Mouse (Mus musculus) MEL (cell line): Measurements from ENCODE around the gene Taf1a. TPM values are rescaled to one million over a fixed set of nuclear protein-coding genes. Genes with fewer than 3 reads are reported as not detected.
"Not testable (repeated sequence)": the region's sequence is repeated elsewhere in the genome, so short reads cannot be mapped to it uniquely, and the experiment has no call there.

Experiments
- DNase-seq: peaks from one replicate; pipeline ENCODE4 v3.0.0; 2011; ENCODE audit warnings: low read depth, low spot score
- H3K27ac ChIP-seq: 2 replicates; pipeline ENCODE4 v1.5.1; 2012; ENCODE audit warnings: low read depth, mild to moderate bottlenecking, control low read depth, low read length, moderate library complexity; ENCODE audit not compliant: control insufficient read depth
- H3K27me3 ChIP-seq, 2 experiments: fragments of 150-350 bp in 1 of 2; sonication (generic) in 1 of 2; 2 replicates each; pipeline ENCODE4 v1.6.1; 2012; ENCODE audit warnings: low read length in 2 of 2, mild to moderate bottlenecking in 2 of 2, improper control_type of control experiment in 1 of 2, moderate library complexity in 1 of 2; ENCODE audit not compliant: insufficient read depth in 2 of 2, control insufficient read depth in 1 of 2
- H3K36me3 ChIP-seq, 2 experiments: 2 replicates each; pipeline ENCODE4 v1.6.1; 2012 to 2014; ENCODE audit warnings: low read length in 2 of 2, improper control_type of control experiment in 1 of 2, inconsistent platforms in 1 of 2, mild to moderate bottlenecking in 1 of 2; ENCODE audit not compliant: insufficient read depth in 2 of 2, control insufficient read depth in 1 of 2
- H3K4me1 ChIP-seq, 2 experiments: fragments of 150-350 bp in 1 of 2; sonication (generic) in 1 of 2; 2 replicates each; pipeline ENCODE4 v1.6.1; 2012; ENCODE audit warnings: low read length in 2 of 2, improper control_type of control experiment in 1 of 2, mild to moderate bottlenecking in 1 of 2; ENCODE audit not compliant: insufficient read depth in 2 of 2, control insufficient read depth in 1 of 2
- H3K4me3 ChIP-seq, 2 experiments: fragments of 150-350 bp in 1 of 2; sonication (generic) in 1 of 2; 2 replicates each; pipeline ENCODE4 v1.5.1; 2012; ENCODE audit warnings: low read depth in 2 of 2, low read length in 2 of 2, mild to moderate bottlenecking in 2 of 2, moderate library complexity in 2 of 2, control low read depth in 1 of 2, improper control_type of control experiment in 1 of 2; ENCODE audit not compliant: control insufficient read depth in 1 of 2, insufficient read depth in 1 of 2
- H3K79me2 ChIP-seq: 2 replicates; pipeline ENCODE4 v1.6.1; 2012; ENCODE audit warnings: mild to moderate bottlenecking, low read length, moderate library complexity; ENCODE audit not compliant: control insufficient read depth, poor library complexity, insufficient read depth
- H3K9ac ChIP-seq: 2 replicates; pipeline ENCODE4 v1.6.1; 2012; ENCODE audit warnings: low read depth, mild to moderate bottlenecking, control low read depth, low read length, moderate library complexity; ENCODE audit not compliant: control insufficient read depth, poor library complexity, severe bottlenecking
- H3K9me3 ChIP-seq: fragments of 150-350 bp; sonication (generic); replicated peaks from 2 replicates; pipeline ENCODE4 v1.6.1; 2012; ENCODE audit warnings: mild to moderate bottlenecking, low read length, improper control_type of control experiment, moderate library complexity; ENCODE audit not compliant: insufficient read depth
- E2F4 ChIP-seq: IDR thresholded peaks from 2 replicates; pipeline ENCODE4 v1.6.1; 2011; ENCODE audit warnings: low read depth, low read length, improper control_type of control experiment, borderline replicate concordance
- GATA1 ChIP-seq: IDR thresholded peaks from 2 replicates; pipeline ENCODE4 v1.6.1; 2011; ENCODE audit warnings: low read depth, low read length, improper control_type of control experiment
- MXI1 ChIP-seq: IDR thresholded peaks from 2 replicates; pipeline ENCODE4 v1.6.1; 2011; ENCODE audit warnings: mild to moderate bottlenecking, low read depth, low read length, improper control_type of control experiment
- MYB ChIP-seq: IDR thresholded peaks from 2 replicates; pipeline ENCODE4 v1.6.1; 2011; ENCODE audit warnings: mild to moderate bottlenecking, low read depth, low read length, improper control_type of control experiment
- MYC ChIP-seq: IDR thresholded peaks from 2 replicates; pipeline ENCODE4 v1.6.1; 2011; ENCODE audit warnings: low read depth, mild to moderate bottlenecking, low read length, improper control_type of control experiment, moderate library complexity
- NRF1 ChIP-seq: IDR thresholded peaks from 2 replicates; pipeline ENCODE4 v1.6.1; 2014; ENCODE audit warnings: low read depth, mild to moderate bottlenecking, inconsistent platforms, low read length, improper control_type of control experiment, moderate library complexity; ENCODE audit not compliant: poor library complexity, insufficient read depth, severe bottlenecking
- POLR2AphosphoS2 ChIP-seq: IDR thresholded peaks from 2 replicates; pipeline ENCODE4 v1.6.1; 2011; ENCODE audit warnings: low read length, improper control_type of control experiment
- UBTF ChIP-seq: IDR thresholded peaks from 2 replicates; pipeline ENCODE4 v1.6.1; 2012; ENCODE audit warnings: low read depth, mild to moderate bottlenecking, inconsistent platforms, low read length, improper control_type of control experiment, moderate library complexity, borderline replicate concordance; ENCODE audit not compliant: insufficient read depth
- ZKSCAN1 ChIP-seq: IDR thresholded peaks from 2 replicates; pipeline ENCODE4 v1.6.1; 2012; ENCODE audit warnings: low read depth, mild to moderate bottlenecking, inconsistent platforms, low read length, improper control_type of control experiment, moderate library complexity
- polyA plus RNA-seq, 2 experiments: library from polyadenylated mRNA; stranded (reverse) in 1 of 2; unstranded in 1 of 2; fragments of >175 nt in 1 of 2; fragments of >200 nt in 1 of 2; gene quantifications; 2 replicates each; pipeline versions ENCODE4 v1.2.1 to v1.2.4; 2012; ENCODE audit warnings: low replicate concordance in 2 of 2, low read depth in 1 of 2; ENCODE audit not compliant: insufficient read length in 2 of 2, insufficient read depth in 1 of 2, missing spikeins in 1 of 2
- total RNA-seq: library from RNA; depleted of rRNA; stranded (reverse); fragments of 300-350 nt; gene quantifications from 2 replicates; pipeline ENCODE4 v1.2.3, GENCODE M21; 2012

Taf1a gene
- total and polyA plus RNA-seq, 3 experiments, result 21.5 to 23.8 TPM; not detected in 1

- Histone ChIP-seq H3K27ac (no peak overlapping the region), H3K9ac (no peak overlapping the region), H3K27me3 (peaks cover 2 to 15% of the 10 kb centered on the region in 2 experiments), H3K79me2 (no peaks in the 10 kb centered on the region), H3K4me1 (0 out of 4 replicates have a peak, but pooled peaks cover 0 to 9% of the 10 kb centered on the region in 2 experiments), H3K9me3 (no peaks in the 10 kb centered on the region), H3K4me3 (no peak overlapping the region), H3K36me3 (no peaks in the 10 kb centered on the region; a peak in 1 of 4 replicates)
- DNase-seq, result no peak
- TF ChIP-seq NRF1 (no peak), ZKSCAN1 (no peak), POLR2AphosphoS2 (no peak), E2F4 (no peak), GATA1 (no peak)
Observed at GRCm38 (mm10) chr1:183381816-183382215, 7.0 kb upstream of the Taf1a start.

DNA sequence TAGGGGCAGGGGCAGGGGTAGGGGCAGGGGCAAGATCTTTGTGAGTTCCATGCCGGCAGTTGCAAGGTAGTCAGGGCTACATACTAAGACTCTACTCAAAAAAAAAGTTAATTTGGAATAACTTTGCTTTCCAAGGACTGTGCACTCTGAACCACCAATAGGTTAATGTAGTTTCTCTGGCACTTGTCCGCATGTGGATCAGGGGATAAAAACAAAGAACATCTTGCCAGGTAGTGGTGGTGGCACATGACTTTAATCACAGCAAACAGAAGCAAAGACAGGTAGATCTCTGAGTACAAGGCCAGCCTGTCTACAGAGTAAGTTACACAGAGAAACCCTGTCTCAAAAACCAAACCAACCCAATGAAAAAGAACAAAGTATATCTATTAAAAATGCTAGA, 6.2 kb upstream of the Taf1a start:
- H3K36me3 ChIP-seq, result no peaks in the 10 kb centered on the region; a peak in 1 of 4 replicates

GRCm38 (mm10) chr1:183387421-183387820, 1.4 kb upstream of the Taf1a start:
- H3K9ac ChIP-seq, H3K4me3 ChIP-seq, H3K4me1 ChIP-seq, H3K27me3 ChIP-seq, DNase-seq, H3K27ac ChIP-seq, H3K9me3 ChIP-seq: not testable (repeated sequence)
- Histone ChIP-seq H3K79me2 (peaks cover 18% of the 10 kb centered on the region), H3K36me3 (peaks cover 0 to 11% of the 10 kb centered on the region in 2 experiments; a peak in 2 of 4 replicates)

More for the DNA sequence above, 6.2 kb upstream of the Taf1a start:
- TF ChIP-seq UBTF (no peak), MXI1 (no peak), MYC (no peak), MYB (no peak)
- Histone ChIP-seq H3K79me2 (no peaks in the 10 kb centered on the region), H3K4me3 (no peak overlapping the region), H3K27ac (no peak overlapping the region), H3K9me3 (no peaks in the 10 kb centered on the region), H3K27me3 (peaks cover 2 to 15% of the 10 kb centered on the region in 2 experiments), H3K4me1 (0 out of 4 replicates have a peak, but pooled peaks cover 0 to 9% of the 10 kb centered on the region in 2 experiments), H3K9ac (no peak overlapping the region)
- DNase-seq, result no peak
